Mouse (Mus musculus): ENCODE measurements around the gene Stac. TPM values are rescaled to one million over a fixed set of nuclear protein-coding genes. Genes with fewer than 3 reads are reported as not detected.
A peak's percentile ranks its signal among the peaks of the same experiment; 100 is the strongest.

Gene Stac
- polyA plus RNA-seq, 1 experiment from 2014 or later = 0.09 TPM

GRCm38 (mm10) chr9:111551461-111552190 is 138.5 kb downstream of the Stac start:
- no peak overlapping the region for H3K4me2 ChIP-seq
- no peaks in the 10 kb centered on the region for H3K27me3 ChIP-seq
- WGBS (ENCODE audit: insufficient replicate concordance) = 43% methylated on average over 15 of the region's 15 CpGs
- H3K9me3 ChIP-seq (replicated peaks) = no peaks in the 10 kb centered on the region
- no peak overlapping the region for H3K4me3 ChIP-seq (replicated peaks)
- no peak overlapping the region for H3K9ac ChIP-seq
- no peaks in the 10 kb centered on the region for H3K36me3 ChIP-seq (replicated peaks)
- no peaks in the 10 kb centered on the region for H3K4me1 ChIP-seq (replicated peaks)
- no peak overlapping the region for H3K27ac ChIP-seq (replicated peaks)
- no peak for ATAC-seq (ENCODE audit: insufficient read depth)

DNA sequence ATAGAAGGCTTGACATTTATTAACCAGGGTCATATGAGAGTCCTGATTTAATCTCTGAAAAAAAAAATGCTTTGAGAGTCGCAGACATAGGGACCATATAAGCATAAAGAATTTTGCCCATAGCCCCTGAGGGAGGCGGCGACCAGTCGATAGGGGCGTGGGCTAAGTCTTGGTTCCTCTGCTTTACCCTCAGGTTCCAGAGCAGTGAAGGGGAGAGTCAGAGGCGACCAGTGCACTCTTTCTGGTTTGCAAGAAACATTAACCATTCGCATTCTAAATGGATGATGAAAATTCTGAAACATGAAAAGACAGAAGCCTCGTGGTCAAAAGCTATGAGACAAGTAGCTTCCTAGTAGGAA is 139.2 kb downstream of the Stac start:
- Histone ChIP-seq H3K4me2 (no peak overlapping the region), H3K9me3 (replicated peaks) (no peaks in the 10 kb centered on the region), H3K4me1 (replicated peaks) (no peaks in the 10 kb centered on the region), H3K9ac (no peak overlapping the region), H3K36me3 (replicated peaks) (no peaks in the 10 kb centered on the region), H3K27ac (replicated peaks) (no peak overlapping the region), H3K27me3 (no peaks in the 10 kb centered on the region), H3K4me3 (replicated peaks) (no peak overlapping the region)
- ATAC-seq (ENCODE audit: insufficient read depth) = no peak
- 69% methylated on average over 8 of the region's 8 CpGs for whole genome bisulfite sequencing (ENCODE audit: insufficient replicate concordance)

GRCm38 (mm10) chr9:111550281-111550962 is 139.7 kb downstream of the Stac start:
- no peaks in the 10 kb centered on the region for H3K27me3 ChIP-seq
- H3K4me3 ChIP-seq (replicated peaks) = no peak overlapping the region
- H3K27ac ChIP-seq (replicated peaks) = no peak overlapping the region
- no peaks in the 10 kb centered on the region for H3K4me1 ChIP-seq (replicated peaks)
- 70% methylated on average over 21 of the region's 21 CpGs for WGBS (ENCODE audit: insufficient replicate concordance)
- no peaks in the 10 kb centered on the region for H3K36me3 ChIP-seq (replicated peaks)
- no peak overlapping the region for H3K4me2 ChIP-seq
- ATAC-seq (ENCODE audit: insufficient read depth) = no peak
- no peaks in the 10 kb centered on the region for H3K9me3 ChIP-seq (replicated peaks)
- H3K9ac ChIP-seq = no peak overlapping the region

DNA sequence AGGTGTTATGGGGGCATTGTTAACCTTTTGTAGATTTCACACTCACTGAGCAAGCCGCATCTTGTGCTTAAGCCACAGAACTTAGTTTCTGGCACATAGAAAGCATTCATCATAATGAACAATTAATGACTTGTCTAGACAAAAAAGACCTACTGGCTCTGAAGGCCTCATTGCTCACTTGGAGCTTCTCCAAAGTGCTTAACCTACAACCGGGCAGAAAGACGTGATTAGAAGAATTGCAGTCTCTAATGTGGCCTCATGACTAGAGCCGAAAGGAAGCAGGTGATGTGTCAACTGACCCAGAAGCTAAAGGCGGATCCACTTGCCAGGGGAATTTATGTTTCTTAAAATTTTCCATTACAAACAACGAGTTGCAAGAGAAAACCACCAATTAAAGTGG is 147.5 kb downstream of the Stac start:
- Histone ChIP-seq H3K27me3 (no peaks in the 10 kb centered on the region), H3K36me3 (replicated peaks) (no peaks in the 10 kb centered on the region), H3K4me3 (replicated peaks) (no peak overlapping the region), H3K9ac (no peak overlapping the region), H3K4me2 (no peak overlapping the region), H3K9me3 (replicated peaks) (no peaks in the 10 kb centered on the region), H3K27ac (replicated peaks) (no peak overlapping the region), H3K4me1 (replicated peaks) (no peaks in the 10 kb centered on the region)
- WGBS (ENCODE audit: insufficient replicate concordance) = 64% methylated on average over 6 of the region's 6 CpGs
- no peak for ATAC-seq (ENCODE audit: insufficient read depth)

- Histone ChIP-seq H3K9me3 (replicated peaks) (no peaks in the 10 kb centered on the region), H3K27ac (replicated peaks) (no peak overlapping the region), H3K27me3 (no peaks in the 10 kb centered on the region), H3K4me3 (replicated peaks) (no peak overlapping the region), H3K4me1 (replicated peaks) (0 out of 2 replicates have a peak, but pooled peaks cover 5% of the 10 kb centered on the region), H3K9ac (no peak overlapping the region), H3K36me3 (replicated peaks) (no peaks in the 10 kb centered on the region), H3K4me2 (no peak overlapping the region)
- ATAC-seq (ENCODE audit: insufficient read depth) = peak; percentile 25; the same call in 1 of the 2 replicates
- WGBS (ENCODE audit: insufficient replicate concordance) = 52% methylated on average over 8 of the region's 8 CpGs
Measured at GRCm38 (mm10) chr9:111535445-111536064, 154.6 kb downstream of the Stac start.

DNA sequence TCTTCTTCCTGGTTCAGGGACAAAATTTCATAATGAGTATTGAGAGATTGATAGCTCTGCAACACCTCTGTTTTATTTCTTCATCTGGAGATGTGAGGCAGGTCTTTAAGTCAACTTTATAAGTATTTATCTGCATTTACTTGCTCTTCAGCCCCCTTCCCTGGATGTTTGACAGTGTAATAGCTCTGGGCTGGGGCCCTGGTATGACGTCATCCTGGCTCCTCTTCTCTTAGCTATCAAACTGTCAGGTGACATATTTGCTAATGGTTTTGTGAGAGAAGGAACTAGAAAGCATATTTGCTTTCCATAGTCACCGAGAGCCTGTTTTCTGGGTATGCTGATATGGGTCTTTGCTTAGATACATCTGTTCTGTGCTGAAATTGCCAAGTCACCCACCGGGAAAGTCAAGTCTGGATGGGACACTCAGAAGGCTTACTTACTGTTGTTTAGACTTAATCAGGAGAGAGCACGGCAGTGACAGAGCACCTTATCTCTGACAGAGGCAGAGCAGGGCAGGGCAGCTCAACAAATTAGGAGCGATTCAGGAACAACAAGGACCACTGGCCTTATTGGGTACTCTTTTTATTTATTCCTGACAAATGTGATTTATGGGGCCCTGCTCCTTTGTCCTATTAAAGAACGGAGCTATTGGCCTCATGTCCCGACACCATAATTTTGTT is 155.3 kb downstream of the Stac start:
- no peak overlapping the region for H3K4me3 ChIP-seq (replicated peaks)
- H3K9me3 ChIP-seq (replicated peaks) = no peaks in the 10 kb centered on the region
- no peak overlapping the region for H3K9ac ChIP-seq
- 25% methylated on average over 7 of the region's 7 CpGs for WGBS (ENCODE audit: insufficient replicate concordance)
- H3K4me2 ChIP-seq = no peak overlapping the region
- no peaks in the 10 kb centered on the region for H3K27me3 ChIP-seq
- H3K36me3 ChIP-seq (replicated peaks) = no peaks in the 10 kb centered on the region
- H3K27ac ChIP-seq (replicated peaks) = no peak overlapping the region
- H3K4me1 ChIP-seq (replicated peaks) = 0 out of 2 replicates have a peak, but pooled peaks cover 5% of the 10 kb centered on the region
- ATAC-seq (ENCODE audit: insufficient read depth) = peak; percentile 76

- Histone ChIP-seq H3K4me3 (replicated peaks) (no peak overlapping the region), H3K9ac (no peak overlapping the region), H3K9me3 (replicated peaks) (no peaks in the 10 kb centered on the region), H3K4me1 (replicated peaks) (no peaks in the 10 kb centered on the region), H3K4me2 (no peak overlapping the region), H3K36me3 (replicated peaks) (no peaks in the 10 kb centered on the region), H3K27me3 (no peaks in the 10 kb centered on the region), H3K27ac (replicated peaks) (no peak overlapping the region)
- no peak for ATAC-seq (ENCODE audit: insufficient read depth)
- WGBS (ENCODE audit: insufficient replicate concordance) = 79% methylated on average over 3 of the region's 3 CpGs
Measured at GRCm38 (mm10) chr9:111523871-111524270, 166.3 kb downstream of the Stac start.

DNA sequence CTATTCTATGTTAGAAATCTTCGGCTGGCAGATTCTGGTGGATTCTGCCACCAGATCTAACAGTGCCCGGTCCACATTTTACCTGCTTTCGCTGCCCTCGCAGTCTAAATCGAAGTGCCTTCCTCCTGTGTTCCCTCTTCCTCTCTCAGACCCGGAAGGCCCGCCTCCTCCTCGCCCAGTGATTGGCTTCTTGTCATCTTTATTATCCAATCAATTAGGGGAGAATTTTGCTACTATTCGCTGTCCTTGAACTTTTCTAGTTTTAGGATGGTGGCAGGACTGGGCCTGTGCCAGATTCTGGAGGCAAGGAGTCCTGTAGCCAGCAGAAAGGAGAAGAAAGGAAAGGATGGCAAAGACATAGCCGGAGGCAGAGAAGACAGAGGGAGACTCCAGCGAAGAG is 167.0 kb downstream of the Stac start:
- H3K9me3 ChIP-seq (replicated peaks) = no peaks in the 10 kb centered on the region
- H3K4me2 ChIP-seq = no peak overlapping the region
- H3K9ac ChIP-seq = no peak overlapping the region
- no peaks in the 10 kb centered on the region for H3K36me3 ChIP-seq (replicated peaks)
- no peak overlapping the region for H3K27ac ChIP-seq (replicated peaks)
- H3K4me3 ChIP-seq (replicated peaks) = no peak overlapping the region
- H3K4me1 ChIP-seq (replicated peaks) = no peaks in the 10 kb centered on the region
- ATAC-seq (ENCODE audit: insufficient read depth) = no peak
- WGBS (ENCODE audit: insufficient replicate concordance) = 80% methylated on average over 11 of the region's 11 CpGs
- no peaks in the 10 kb centered on the region for H3K27me3 ChIP-seq

GRCm38 (mm10) chr9:111522226-111522625 is 167.9 kb downstream of the Stac start:
- 58% methylated on average over 7 of the region's 7 CpGs for WGBS (ENCODE audit: insufficient replicate concordance)
- Histone ChIP-seq H3K4me2 (no peak overlapping the region), H3K9me3 (replicated peaks) (no peaks in the 10 kb centered on the region), H3K4me1 (replicated peaks) (no peaks in the 10 kb centered on the region), H3K36me3 (replicated peaks) (no peaks in the 10 kb centered on the region), H3K27ac (replicated peaks) (no peak overlapping the region), H3K9ac (no peak overlapping the region), H3K27me3 (no peaks in the 10 kb centered on the region), H3K4me3 (replicated peaks) (no peak overlapping the region)
- no peak for ATAC-seq (ENCODE audit: insufficient read depth)

- H3K27me3 ChIP-seq = no peaks in the 10 kb centered on the region
- H3K9ac ChIP-seq = no peak overlapping the region
- H3K36me3 ChIP-seq (replicated peaks) = no peaks in the 10 kb centered on the region
- no peak overlapping the region for H3K4me3 ChIP-seq (replicated peaks)
- H3K4me2 ChIP-seq = no peak overlapping the region
- H3K27ac ChIP-seq (replicated peaks) = no peak overlapping the region
- no peaks in the 10 kb centered on the region for H3K4me1 ChIP-seq (replicated peaks)
- H3K9me3 ChIP-seq (replicated peaks) = no peaks in the 10 kb centered on the region
- WGBS (ENCODE audit: insufficient replicate concordance) = 53% methylated on average over 3 of the region's 3 CpGs
- no peak for ATAC-seq (ENCODE audit: insufficient read depth)
Measured at GRCm38 (mm10) chr9:111515536-111515935, 174.6 kb downstream of the Stac start.

All from liver, embryonic 15.5 days (tissue).